Mouse (Mus musculus): ENCODE measurements around the gene Abcb11.

DNA sequence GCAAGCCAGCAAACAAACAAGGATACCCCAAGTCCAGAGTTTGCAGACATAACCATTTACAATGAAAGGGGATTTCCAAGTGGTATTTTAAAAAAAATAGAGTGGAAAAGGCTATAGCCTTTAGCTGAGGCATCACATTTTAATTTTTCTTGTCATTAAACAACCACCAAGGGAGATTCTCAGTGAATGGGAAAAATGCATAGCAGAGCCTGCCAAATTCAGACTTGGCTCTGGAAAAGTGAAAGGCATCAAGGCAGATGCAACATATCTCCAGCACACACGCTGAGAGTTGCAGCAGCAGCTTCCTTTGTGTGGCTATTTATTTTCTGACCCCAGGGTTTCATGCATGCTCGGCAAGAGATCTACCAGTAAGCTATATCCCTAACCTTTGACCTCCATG lies 97.5 kb downstream of the Abcb11 start:
- TF ChIP-seq CTCF (IDR thresholded peaks at IDR 0.05; ENCODE audit: control insufficient read depth, insufficient read depth, low read length) = no peak
- no peak for TF ChIP-seq POLR2A (IDR thresholded peaks at IDR 0.05; ENCODE audit: borderline replicate concordance, control insufficient read depth, low read depth, low read length)

Data from bone marrow, adult 2 months (tissue).